Comparison of ENCODE assay signal across 8 mouse cellular contexts in the genomic region with DNA sequence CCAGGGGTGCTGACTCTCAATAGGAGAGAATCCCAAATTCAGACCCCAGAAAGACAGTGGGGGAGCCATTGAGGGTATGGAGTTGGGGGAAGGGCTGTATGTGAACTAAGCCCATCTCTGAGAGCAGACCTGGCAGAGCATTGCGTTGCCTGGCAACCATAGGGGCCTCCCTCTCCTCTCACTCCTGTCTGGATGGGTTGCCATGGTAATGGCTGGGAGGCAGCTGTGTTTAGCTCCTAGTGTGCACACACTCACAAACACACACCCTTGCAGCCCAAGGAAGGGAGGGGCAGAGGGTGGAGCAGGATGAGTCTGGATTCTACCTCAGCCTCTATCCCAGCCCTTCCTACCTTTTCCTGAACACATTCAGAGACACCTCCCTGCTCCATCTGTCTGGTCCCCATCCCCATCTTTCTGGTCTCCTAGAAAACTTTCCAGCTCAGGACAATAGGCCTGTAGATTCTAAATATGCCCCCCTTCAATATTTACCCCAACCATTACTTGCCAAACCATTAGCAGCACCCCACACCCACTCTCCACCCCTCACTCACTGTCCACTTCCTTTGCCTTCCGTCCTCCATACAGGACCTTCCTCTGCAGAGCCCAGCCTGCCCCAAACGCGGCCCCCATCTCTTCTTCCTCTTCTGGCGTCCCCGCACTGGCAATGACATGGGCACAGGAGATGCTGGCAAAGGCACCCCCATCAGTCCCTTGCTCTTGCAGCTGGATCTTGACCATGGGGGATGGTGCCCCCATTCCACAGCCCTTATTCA. TPM values are rescaled to one million over a fixed set of nuclear protein-coding genes. Genes with fewer than 3 reads are reported as not detected.
DNase-seq lines count a peak whose midpoint lies in the region; ATAC-seq lines count a peak whose summit lies in the region.

No protein-coding gene starts in this region.

- WGBS in forebrain, embryonic 14.5 days = 27% methylated on average over 6 of the region's 6 CpGs
- WGBS in midbrain, embryonic 14.5 days = 32% methylated on average over 6 of the region's 6 CpGs

- peak overlapping the region; percentile 97 for H3K27ac ChIP-seq in forebrain, embryonic 14.5 days (ENCODE audit: low read depth, low read length)
- H3K27ac ChIP-seq in midbrain, embryonic 14.5 days (replicated peaks; ENCODE audit: low read depth, low read length) = peak overlapping the region; percentile 99

- peak overlapping the region; percentile 57 for H3K9ac ChIP-seq in forebrain, embryonic 14.5 days (ENCODE audit: low read length)
- peak overlapping the region; percentile 50 for H3K9ac ChIP-seq in midbrain, embryonic 14.5 days (replicated peaks; ENCODE audit: low read length)

- no peaks in the 10 kb centered on the region for H3K27me3 ChIP-seq in forebrain, embryonic 14.5 days (replicated peaks; ENCODE audit: control insufficient read depth, insufficient read depth, low read length)
- H3K27me3 ChIP-seq in midbrain, embryonic 14.5 days (ENCODE audit: control insufficient read depth, insufficient read depth, low read length) = no peaks in the 10 kb centered on the region

- H3K4me3 ChIP-seq in forebrain, embryonic 14.5 days (ENCODE audit: low read depth, low read length) = peak overlapping the region; percentile 26
- peak overlapping the region; percentile 33 for H3K4me3 ChIP-seq in midbrain, embryonic 14.5 days (replicated peaks; ENCODE audit: low read depth, low read length)

- peaks cover 71% of the 10 kb centered on the region for H3K36me3 ChIP-seq in forebrain, embryonic 14.5 days (ENCODE audit: control insufficient read depth, insufficient read depth, low read length)
- peaks cover 64% of the 10 kb centered on the region for H3K36me3 ChIP-seq in midbrain, embryonic 14.5 days (ENCODE audit: control insufficient read depth, insufficient read depth, low read length)

- H3K4me2 ChIP-seq in forebrain, embryonic 14.5 days (ENCODE audit: low read length) = peak overlapping the region; percentile 56
- H3K4me2 ChIP-seq in midbrain, embryonic 14.5 days (ENCODE audit: low read length) = peak overlapping the region; percentile 71

- peaks cover 55% of the 10 kb centered on the region for H3K4me1 ChIP-seq in forebrain, embryonic 14.5 days (ENCODE audit: control insufficient read depth, insufficient read depth, low read length)
- peaks cover 52% of the 10 kb centered on the region for H3K4me1 ChIP-seq in midbrain, embryonic 14.5 days (ENCODE audit: control insufficient read depth, insufficient read depth, low read length)

- ATAC-seq in forebrain, embryonic 14.5 days = peak; percentile 98
- ATAC-seq in midbrain, embryonic 14.5 days (ENCODE audit: low FRiP score, low TSS enrichment) = peak; percentile 96
- no peak for ATAC-seq in erythroblast, adult 5-6 weeks (replicated peaks; ENCODE audit: low FRiP score, poor library complexity, severe bottlenecking)

- peak; percentile 24 for DNase-seq in cerebellum, adult 9-10 months
- DNase-seq in cerebellum, adult 11-12 months = no peak
- DNase-seq in forebrain, embryonic 14.5 days (ENCODE audit: low spot score) = peak; percentile 99
- peak; percentile 78 to 83 for DNase-seq in layer of hippocampus, postnatal 10 days (ENCODE audit: low spot score in 2 of 2)
- DNase-seq in midbrain, embryonic 14.5 days = peak; percentile 98
- no peak for DNase-seq in thymus, postnatal 10 days (ENCODE audit: low spot score in 2 of 2)
- DNase-seq in kidney, postnatal 25 days = no peak

- no peaks in the 10 kb centered on the region for H3K9me3 ChIP-seq in forebrain, embryonic 14.5 days (replicated peaks; ENCODE audit: control insufficient read depth, low read length)
- H3K9me3 ChIP-seq in midbrain, embryonic 14.5 days (ENCODE audit: control insufficient read depth, low read length) = no peaks in the 10 kb centered on the region

RNA-seq across cellular contexts. Expression of gene Nyap1, which starts 6.9 kb away (rescaled TPM):
- 13.8 and 14.5 TPM in 2 replicates for polyA plus RNA-seq in forebrain, embryonic 14.5 days (2014; fragmentation: Nextera tagmentation; extraction: Ambion mirVana)
- total RNA-seq in layer of hippocampus, postnatal 10 days (2021) = 100 to 1,000 TPM; 100 to 105 TPM
- 16.2 and 28.8 TPM in 2 replicates for polyA plus RNA-seq in midbrain, embryonic 14.5 days (2014; fragmentation: Nextera tagmentation; extraction: Ambion mirVana)
- 0.38 TPM in 1 of 2 replicates, not detected in the other for total RNA-seq in erythroblast, adult 5-6 weeks (2015; ENCODE audit: low replicate concordance)
- total RNA-seq in erythroblast, adult 5-6 weeks (2017; ENCODE audit: low replicate concordance) = 0.84 and 1.4 TPM in 2 replicates

RNA-seq across cellular contexts. Expression of gene Tsc22d4, which starts 11.1 kb away (rescaled TPM):
- polyA plus RNA-seq in forebrain, embryonic 14.5 days (2014; fragmentation: Nextera tagmentation; extraction: Ambion mirVana) = 52.3 and 62.1 TPM in 2 replicates
- total RNA-seq in layer of hippocampus, postnatal 10 days (2021) = 100 to 1,000 TPM; 141 to 146 TPM
- polyA plus RNA-seq in midbrain, embryonic 14.5 days (2014; fragmentation: Nextera tagmentation; extraction: Ambion mirVana) = 42.1 and 47.0 TPM in 2 replicates
- total RNA-seq in erythroblast, adult 5-6 weeks (2015; ENCODE audit: low replicate concordance) = 24.5 and 44.6 TPM in 2 replicates
- total RNA-seq in erythroblast, adult 5-6 weeks (2017; ENCODE audit: low replicate concordance) = 69.5 and 76.3 TPM in 2 replicates

RNA-seq across cellular contexts. Expression of gene Ppp1r35, which starts 44.2 kb away (rescaled TPM):
- 55.1 and 60.0 TPM in 2 replicates for polyA plus RNA-seq in forebrain, embryonic 14.5 days (2014; fragmentation: Nextera tagmentation; extraction: Ambion mirVana)
- 10 to 100 TPM; 23.2 to 31.6 TPM for total RNA-seq in layer of hippocampus, postnatal 10 days (2021)
- 53.4 and 58.6 TPM in 2 replicates for polyA plus RNA-seq in midbrain, embryonic 14.5 days (2014; fragmentation: Nextera tagmentation; extraction: Ambion mirVana)
- total RNA-seq in erythroblast, adult 5-6 weeks (2015; ENCODE audit: low replicate concordance) = 6.5 and 24.2 TPM in 2 replicates
- total RNA-seq in erythroblast, adult 5-6 weeks (2017; ENCODE audit: low replicate concordance) = 6.4 and 12.0 TPM in 2 replicates

RNA-seq across cellular contexts. Expression of gene Agfg2, which starts 49.9 kb away (rescaled TPM):
- polyA plus RNA-seq in forebrain, embryonic 14.5 days (2014; fragmentation: Nextera tagmentation; extraction: Ambion mirVana) = 10.4 and 11.8 TPM in 2 replicates
- 10 to 100 TPM; 46.2 to 46.9 TPM for total RNA-seq in layer of hippocampus, postnatal 10 days (2021)
- polyA plus RNA-seq in midbrain, embryonic 14.5 days (2014; fragmentation: Nextera tagmentation; extraction: Ambion mirVana) = 10.3 and 12.8 TPM in 2 replicates
- 9.6 and 12.1 TPM in 2 replicates for total RNA-seq in erythroblast, adult 5-6 weeks (2015; ENCODE audit: low replicate concordance)
- 20.5 and 24.5 TPM in 2 replicates for total RNA-seq in erythroblast, adult 5-6 weeks (2017; ENCODE audit: low replicate concordance)

RNA-seq across cellular contexts. Expression of gene Mepce, which starts 53.0 kb away (rescaled TPM):
- 13.1 and 13.2 TPM in 2 replicates for polyA plus RNA-seq in forebrain, embryonic 14.5 days (2014; fragmentation: Nextera tagmentation; extraction: Ambion mirVana)
- total RNA-seq in layer of hippocampus, postnatal 10 days (2021) = 10 to 100 TPM; 33.0 to 33.7 TPM
- 11.3 and 14.4 TPM in 2 replicates for polyA plus RNA-seq in midbrain, embryonic 14.5 days (2014; fragmentation: Nextera tagmentation; extraction: Ambion mirVana)
- 7.7 and 11.7 TPM in 2 replicates for total RNA-seq in erythroblast, adult 5-6 weeks (2015; ENCODE audit: low replicate concordance)
- total RNA-seq in erythroblast, adult 5-6 weeks (2017; ENCODE audit: low replicate concordance) = 4.8 and 14.4 TPM in 2 replicates

Comparison
In these comparisons a context has a peak if more than half of its experiments do, and no peak if none do; other contexts are left out.
1. DNase-seq: peak in cerebellum, adult 9-10 months (single experiment), forebrain, embryonic 14.5 days (single experiment), layer of hippocampus, postnatal 10 days (2 of 2) and midbrain, embryonic 14.5 days (single experiment); none in cerebellum, adult 11-12 months (single experiment), thymus, postnatal 10 days (0 of 2) and kidney, postnatal 25 days (0 of 2).
2. RNA of gene Nyap1, which starts 6.9 kb away (total RNA-seq): 100 to 105 TPM in layer of hippocampus, postnatal 10 days; 0.38 to 1.4 TPM in erythroblast, adult 5-6 weeks; every median in the first group is over 10 times any median in the second.